Mouse (Mus musculus): ENCODE data around the gene Arhgef16. TPM values are rescaled to one million over a fixed set of nuclear protein-coding genes. Genes with fewer than 3 reads are reported as not detected.

The Arhgef16 gene
- polyA plus RNA-seq, 1 experiment, result 0.32 TPM

- TF ChIP-seq POLR2A (IDR thresholded peaks at IDR 0.05; ENCODE audit: low read depth, low read length), result peak; percentile 79
- no peak for TF ChIP-seq CTCF (IDR thresholded peaks at IDR 0.05; ENCODE audit: borderline replicate concordance, insufficient read depth, low read length)
- H3K27ac ChIP-seq (ENCODE audit: insufficient read depth, low read length), result peak overlapping the region; percentile 30; the same call in 1 of the 2 replicates
- 0 out of 2 replicates have a peak, but pooled peaks cover 2% of the 10 kb centered on the region for H3K4me1 ChIP-seq (ENCODE audit: control insufficient read depth, insufficient read depth, low read length)
- no peak overlapping the region for H3K4me3 ChIP-seq (ENCODE audit: insufficient read depth, low read length)
Measured at GRCm38 (mm10) chr4:154237306-154237705, 64.2 kb downstream of the Arhgef16 start.

GRCm38 (mm10) chr4:154236893-154237292 lies 64.6 kb downstream of the Arhgef16 start:
- Histone ChIP-seq H3K4me3 (ENCODE audit: insufficient read depth, low read length) (no peak overlapping the region), H3K27ac (ENCODE audit: insufficient read depth, low read length) (peak overlapping the region; percentile 28; the same call in 1 of the 2 replicates), H3K4me1 (ENCODE audit: control insufficient read depth, insufficient read depth, low read length) (0 out of 2 replicates have a peak, but pooled peaks cover 2% of the 10 kb centered on the region)
- TF ChIP-seq CTCF (IDR thresholded peaks at IDR 0.05; ENCODE audit: borderline replicate concordance, insufficient read depth, low read length) (no peak), POLR2A (IDR thresholded peaks at IDR 0.05; ENCODE audit: low read depth, low read length) (no peak)

GRCm38 (mm10) chr4:154236001-154236400 lies 65.5 kb downstream of the Arhgef16 start:
- no peak overlapping the region for H3K27ac ChIP-seq (ENCODE audit: insufficient read depth, low read length)
- no peak for TF ChIP-seq POLR2A (IDR thresholded peaks at IDR 0.05; ENCODE audit: low read depth, low read length)
- TF ChIP-seq CTCF (IDR thresholded peaks at IDR 0.05; ENCODE audit: borderline replicate concordance, insufficient read depth, low read length), result no peak
- H3K4me3 ChIP-seq (ENCODE audit: insufficient read depth, low read length), result no peak overlapping the region
- 0 out of 2 replicates have a peak, but pooled peaks cover 2% of the 10 kb centered on the region for H3K4me1 ChIP-seq (ENCODE audit: control insufficient read depth, insufficient read depth, low read length)

GRCm38 (mm10) chr4:154232295-154232694 lies 69.2 kb downstream of the Arhgef16 start:
- no peak overlapping the region for H3K4me3 ChIP-seq (ENCODE audit: insufficient read depth, low read length)
- TF ChIP-seq CTCF (IDR thresholded peaks at IDR 0.05; ENCODE audit: borderline replicate concordance, insufficient read depth, low read length), result no peak
- no peak for TF ChIP-seq POLR2A (IDR thresholded peaks at IDR 0.05; ENCODE audit: low read depth, low read length)
- H3K4me1 ChIP-seq (ENCODE audit: control insufficient read depth, insufficient read depth, low read length), result 0 out of 2 replicates have a peak, but pooled peaks cover 2% of the 10 kb centered on the region
- H3K27ac ChIP-seq (ENCODE audit: insufficient read depth, low read length), result no peak overlapping the region

GRCm38 (mm10) chr4:154231380-154231779 lies 70.1 kb downstream of the Arhgef16 start:
- Histone ChIP-seq H3K27ac (ENCODE audit: insufficient read depth, low read length) (no peak overlapping the region), H3K4me3 (ENCODE audit: insufficient read depth, low read length) (no peak overlapping the region), H3K4me1 (ENCODE audit: control insufficient read depth, insufficient read depth, low read length) (no peaks in the 10 kb centered on the region)
- no peak for TF ChIP-seq CTCF (IDR thresholded peaks at IDR 0.05; ENCODE audit: borderline replicate concordance, insufficient read depth, low read length)
- no peak for TF ChIP-seq POLR2A (IDR thresholded peaks at IDR 0.05; ENCODE audit: low read depth, low read length)

- H3K4me1 ChIP-seq (ENCODE audit: control insufficient read depth, insufficient read depth, low read length), result no peaks in the 10 kb centered on the region
Measured at GRCm38 (mm10) chr4:154229569-154229968, 71.9 kb downstream of the Arhgef16 start.

More at GRCm38 (mm10) chr4:154229569-154229968, 71.9 kb downstream of the Arhgef16 start:
- H3K27ac ChIP-seq (ENCODE audit: insufficient read depth, low read length), result no peak overlapping the region
- no peak overlapping the region for H3K4me3 ChIP-seq (ENCODE audit: insufficient read depth, low read length)
- no peak for TF ChIP-seq CTCF (IDR thresholded peaks at IDR 0.05; ENCODE audit: borderline replicate concordance, insufficient read depth, low read length)
- no peak for TF ChIP-seq POLR2A (IDR thresholded peaks at IDR 0.05; ENCODE audit: low read depth, low read length)

Other genes starting within 250 kb of the Arhgef16 start
- not detected in 2 replicates for gene Trp73, start 161.5 kb downstream of the Arhgef16 start, polyA plus RNA-seq (2011; ENCODE audit: insufficient read length, low read depth, missing spikeins)
- gene Wrap73, start 159.3 kb downstream of the Arhgef16 start, polyA plus RNA-seq (2011; ENCODE audit: insufficient read length, low read depth, missing spikeins), result 9.9 and 13.0 TPM in 2 replicates
- gene Tprgl, start 141.0 kb downstream of the Arhgef16 start, polyA plus RNA-seq (2011; ENCODE audit: insufficient read length, low read depth, missing spikeins), result 85.8 and 86.3 TPM in 2 replicates
- 2.3 and 22.7 TPM in 2 replicates for gene Megf6, start 130.9 kb downstream of the Arhgef16 start, polyA plus RNA-seq (2011; ENCODE audit: insufficient read length, low read depth, missing spikeins)
- gene B230104I21Rik, start 34.5 kb upstream of the Arhgef16 start, polyA plus RNA-seq (2011; ENCODE audit: insufficient read length, low read depth, missing spikeins), result not detected in 2 replicates

Data from embryonic fibroblast, embryonic 13.5 days (primary cell).